Mouse (Mus musculus) heart, postnatal 0 days (tissue): ENCODE results near the gene Plcb4. TPM values are rescaled to one million over a fixed set of nuclear protein-coding genes. Genes with fewer than 3 reads are reported as not detected.

Source experiments
- ATAC-seq: fragments of 200-750 bp; cut with Nextera tagmentation; 2 replicates; pipeline ENCODE4 v1.8.0; 2017; ENCODE audit warnings: low read depth, moderate number of reproducible peaks, moderate library complexity; ENCODE audit not compliant: insufficient read depth
- DNase-seq: peaks from one replicate; pipeline ENCODE4 v3.0.0-alpha.2; 2016; ENCODE audit warnings: low spot score
- H3K27ac ChIP-seq: fragments of 300-500 bp; sonication (generic); 2 replicates; pipeline ENCODE4 v1.5.1; 2014; ENCODE audit warnings: low read depth, mild to moderate bottlenecking
- H3K27me3 ChIP-seq: fragments of 300-500 bp; sonication (generic); 2 replicates; pipeline ENCODE4 v1.6.1; 2014; ENCODE audit warnings: low read length, mixed read lengths; ENCODE audit not compliant: control insufficient read depth, insufficient read depth
- H3K36me3 ChIP-seq: fragments of 300-500 bp; sonication (generic); replicated peaks from 2 replicates; pipeline ENCODE4 v1.6.1; 2014; ENCODE audit warnings: low read length, mixed read lengths; ENCODE audit not compliant: control insufficient read depth, insufficient read depth
- H3K4me1 ChIP-seq: fragments of 300-500 bp; sonication (generic); 2 replicates; pipeline ENCODE4 v1.6.1; 2014; ENCODE audit warnings: antibody characterized with exemption; ENCODE audit not compliant: control insufficient read depth, insufficient read depth
- H3K4me2 ChIP-seq: fragments of 300-500 bp; sonication (generic); 2 replicates; pipeline ENCODE4 v1.6.1; 2014; ENCODE audit warnings: low read depth, mild to moderate bottlenecking, low read length, moderate library complexity
- H3K4me3 ChIP-seq: fragments of 300-500 bp; sonication (generic); 2 replicates; pipeline ENCODE4 v1.5.1; 2014; ENCODE audit warnings: low read depth, low read length
- H3K9ac ChIP-seq: fragments of 300-500 bp; sonication (generic); replicated peaks from 2 replicates; pipeline ENCODE4 v1.6.1; 2014; ENCODE audit warnings: low read depth, low read length, mixed read lengths
- H3K9me3 ChIP-seq: fragments of 300-500 bp; sonication (generic); replicated peaks from 2 replicates; pipeline ENCODE4 v1.6.1; 2016; ENCODE audit warnings: low read length; ENCODE audit not compliant: control insufficient read depth
- CTCF ChIP-seq: IDR thresholded peaks from 2 replicates; pipeline ENCODE4 v1.5.1; 2016; ENCODE audit warnings: antibody characterized with exemption, control low read depth, low read depth
- EP300 ChIP-seq: IDR thresholded peaks from 2 replicates; pipeline ENCODE4 v1.6.1; 2016; ENCODE audit warnings: antibody characterized with exemption, low read depth
- WGBS: fragments of 180-500 bp; shearing (Covaris S2); extraction: QIAGEN DNeasy Blood & Tissue Kit; methylation state at CpG from one replicate; pipeline ENCODE4 v1.1.7; 2014; 5-methylcytosine and 5-hydroxymethylcytosine counted together
- polyA plus RNA-seq: library from polyadenylated mRNA; unstranded; fragments of >200 nt; fragmentation: Nextera tagmentation; extraction: Ambion mirVana; gene quantifications from 2 replicates; pipeline ENCODE4 v1.2.1, GENCODE M21; 2015
- total RNA-seq: library from RNA; depleted of rRNA; stranded (reverse); fragments of >200 nt; gene quantifications from 2 replicates; pipeline ENCODE4 v1.2.3, GENCODE M21; 2014; ENCODE audit warnings: low replicate concordance

The Plcb4 gene
- total and polyA plus RNA-seq, 2 experiments from 2014 or later, result 34.7 to 57.0 TPM

DNA sequence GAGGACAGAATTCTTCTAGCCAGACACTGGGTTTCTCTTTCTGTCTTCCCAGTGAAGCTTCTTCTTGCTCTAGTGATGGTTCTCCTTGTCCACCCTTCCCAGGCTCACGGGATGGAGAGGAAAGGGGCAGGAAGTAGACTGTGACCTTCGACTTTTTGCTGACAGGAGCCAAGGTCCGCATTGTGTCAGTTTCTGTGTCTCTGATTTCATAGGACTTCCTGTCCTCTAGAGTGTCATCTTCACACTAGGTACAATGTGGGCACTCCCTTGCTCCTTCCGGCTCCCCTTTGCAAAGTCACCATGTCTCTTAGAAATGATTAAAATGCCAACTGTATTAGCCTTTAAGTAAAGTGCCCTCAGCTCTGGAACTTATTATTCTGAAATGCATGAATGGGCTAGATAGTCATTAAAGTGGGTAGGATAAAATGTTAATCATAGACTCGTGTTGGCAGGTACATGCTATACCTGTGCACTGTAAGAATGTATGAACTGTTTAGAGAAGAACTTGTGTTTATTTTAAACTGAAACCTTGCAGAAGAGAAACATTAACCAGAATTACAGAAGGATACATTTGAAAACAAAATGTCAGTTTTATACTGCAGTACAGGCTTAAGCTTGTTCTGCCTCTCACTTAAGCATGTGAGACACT, 152.8 kb downstream of the Plcb4 start:
- no peak for ATAC-seq
- no peak overlapping the region for H3K4me3 ChIP-seq

DNA sequence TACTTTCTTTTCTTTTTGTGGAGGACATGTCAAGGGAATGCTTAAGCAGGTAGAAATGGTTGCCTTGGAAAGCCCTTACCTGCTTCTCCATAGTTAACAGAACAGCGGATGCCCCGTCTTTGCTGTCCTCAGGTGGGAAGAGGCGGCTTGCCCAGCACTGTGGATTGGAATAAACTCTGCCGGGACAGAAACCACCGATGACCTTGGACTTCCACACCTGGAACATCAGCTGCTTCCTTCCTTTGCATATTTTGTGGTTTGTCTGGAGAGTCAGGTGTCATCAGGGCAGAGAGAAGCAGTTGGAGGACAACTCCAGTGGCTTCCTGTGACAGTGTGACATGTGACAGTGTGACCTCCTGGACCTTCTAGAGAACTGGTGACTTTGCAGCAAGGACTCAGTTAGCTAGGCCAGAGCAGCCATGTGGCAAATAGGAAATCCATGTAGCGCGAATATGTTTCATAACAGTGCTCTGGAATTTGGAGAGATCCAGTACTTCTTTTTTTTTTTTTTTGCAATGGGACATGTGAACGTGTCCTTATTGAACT, 154.0 kb downstream of the Plcb4 start:
- TF ChIP-seq CTCF, result no peak
- TF ChIP-seq EP300, result no peak
- H3K36me3 ChIP-seq, result 0 out of 2 replicates have a peak, but pooled peaks cover 16% of the 10 kb centered on the region
- H3K4me2 ChIP-seq, result no peak overlapping the region
- H3K27ac ChIP-seq, result no peak overlapping the region
- ATAC-seq (no peak), DNase-seq (no peak)
- 91% methylated on average over 8 of the region's 8 CpGs for WGBS
- 0 out of 2 replicates have a peak, but pooled peaks cover 10% of the 10 kb centered on the region for H3K4me1 ChIP-seq
- no peak overlapping the region for H3K9ac ChIP-seq
- H3K9me3 ChIP-seq, result 0 out of 2 replicates have a peak, but pooled peaks cover 5% of the 10 kb centered on the region
- no peak overlapping the region for H3K4me3 ChIP-seq
- no peaks in the 10 kb centered on the region for H3K27me3 ChIP-seq

More for the DNA sequence above, 152.8 kb downstream of the Plcb4 start:
- no peak overlapping the region for H3K27ac ChIP-seq
- WGBS, result 67% methylated on average over 5 of the region's 5 CpGs
- DNase-seq, result no peak
- TF ChIP-seq EP300, result no peak
- no peak for TF ChIP-seq CTCF
- H3K9ac ChIP-seq, result no peak overlapping the region
- H3K4me1 ChIP-seq, result 0 out of 2 replicates have a peak, but pooled peaks cover 10% of the 10 kb centered on the region
- no peaks in the 10 kb centered on the region for H3K27me3 ChIP-seq
- 0 out of 2 replicates have a peak, but pooled peaks cover 16% of the 10 kb centered on the region for H3K36me3 ChIP-seq
- H3K9me3 ChIP-seq, result 0 out of 2 replicates have a peak, but pooled peaks cover 5% of the 10 kb centered on the region
- no peak overlapping the region for H3K4me2 ChIP-seq

DNA sequence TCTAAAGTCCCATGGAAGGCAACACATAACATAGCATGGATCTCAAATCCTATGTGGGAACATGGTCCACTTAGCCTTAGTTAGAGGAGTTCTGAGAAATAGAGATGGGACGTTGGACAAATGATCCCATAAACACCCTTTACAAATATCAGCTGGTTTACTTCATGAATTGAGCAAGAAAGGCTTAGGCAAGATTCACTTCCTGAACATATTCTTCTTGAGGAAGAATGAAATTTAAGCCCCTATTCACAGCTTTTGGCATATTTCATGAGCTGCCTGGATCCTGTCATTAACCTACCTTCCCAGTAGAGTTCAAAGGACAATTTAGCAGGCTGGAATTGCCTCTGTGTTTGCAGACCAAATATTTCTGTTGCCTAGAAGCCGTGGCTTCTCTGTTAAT, 161.9 kb downstream of the Plcb4 start:
- Histone ChIP-seq H3K4me2 (no peak overlapping the region), H3K4me1 (peaks cover 7% of the 10 kb centered on the region; the same call in 1 of the 2 replicates), H3K4me3 (no peak overlapping the region), H3K27ac (no peak overlapping the region), H3K9ac (no peak overlapping the region), H3K9me3 (no peaks in the 10 kb centered on the region), H3K36me3 (0 out of 2 replicates have a peak, but pooled peaks cover 5% of the 10 kb centered on the region), H3K27me3 (no peaks in the 10 kb centered on the region)
- 82% methylated on average over 2 of the region's 2 CpGs for WGBS
- ATAC-seq (no peak), DNase-seq (no peak)
- TF ChIP-seq CTCF, result no peak
- no peak for TF ChIP-seq EP300

DNA sequence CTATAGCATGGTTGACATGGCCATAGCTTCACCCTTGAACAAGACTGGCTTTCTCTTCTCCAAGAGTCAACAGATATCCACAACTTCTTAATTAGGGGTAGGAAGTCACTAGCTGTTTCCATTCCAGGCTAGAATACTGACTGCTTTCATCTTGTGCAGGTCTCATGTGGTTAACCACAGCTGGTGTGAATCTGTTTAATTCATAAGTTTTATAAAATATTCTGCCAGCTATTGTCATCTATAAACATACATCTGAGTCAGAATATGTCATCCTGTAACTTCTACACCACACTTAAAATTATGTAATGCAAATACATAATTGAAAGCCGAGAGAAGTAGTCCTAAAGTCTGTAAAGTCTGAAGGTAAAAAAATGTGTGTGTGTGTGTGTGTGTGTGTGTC, 164.9 kb downstream of the Plcb4 start:
- Histone ChIP-seq H3K4me1 (peaks cover 11% of the 10 kb centered on the region; the same call in 1 of the 2 replicates), H3K4me2 (no peak overlapping the region), H3K27ac (no peak overlapping the region), H3K36me3 (no peaks in the 10 kb centered on the region), H3K4me3 (no peak overlapping the region), H3K27me3 (no peaks in the 10 kb centered on the region), H3K9me3 (no peaks in the 10 kb centered on the region), H3K9ac (no peak overlapping the region)
- DNase-seq (no peak), ATAC-seq (no peak)
- TF ChIP-seq EP300 (no peak), CTCF (no peak)
- 94% methylated on average over 1 of the region's 1 CpGs for WGBS

DNA sequence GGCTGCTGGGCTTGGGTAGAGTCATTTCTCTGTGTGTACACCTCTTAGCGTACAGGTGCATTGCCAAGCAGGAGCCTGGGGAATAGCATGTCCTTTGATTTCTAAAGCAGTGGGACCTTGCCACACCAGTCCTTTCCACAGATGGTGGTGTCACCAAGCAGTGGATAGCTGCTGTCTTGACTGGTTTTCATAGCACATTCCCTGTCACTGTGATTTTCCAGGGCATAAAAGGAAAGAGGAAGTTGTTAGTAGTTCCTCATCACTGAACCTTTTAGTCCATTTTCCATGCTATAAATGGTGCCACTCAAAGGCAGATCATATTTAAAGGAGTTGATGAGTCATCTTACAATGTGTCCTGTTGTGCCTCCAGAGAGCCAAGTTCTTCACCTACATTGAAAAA, 165.9 kb downstream of the Plcb4 start:
- peaks cover 12% of the 10 kb centered on the region; the same call in 1 of the 2 replicates for H3K4me1 ChIP-seq
- no peak overlapping the region for H3K4me2 ChIP-seq
- no peak overlapping the region for H3K4me3 ChIP-seq
- no peaks in the 10 kb centered on the region for H3K27me3 ChIP-seq
- no peak for TF ChIP-seq EP300
- TF ChIP-seq CTCF, result no peak
- ATAC-seq (no peak), DNase-seq (no peak)
- no peaks in the 10 kb centered on the region for H3K36me3 ChIP-seq
- no peaks in the 10 kb centered on the region for H3K9me3 ChIP-seq
- peak overlapping the region; percentile 15; the same call in 1 of the 2 replicates for H3K27ac ChIP-seq
- 100% methylated on average over 1 of the region's 1 CpGs for WGBS
- H3K9ac ChIP-seq, result no peak overlapping the region
